Mouse (Mus musculus) activated CD4-positive, CD25-positive, alpha-beta regulatory T cell, adult 4 months (primary cell): ENCODE results near the gene Slc9a9. TPM values are rescaled to one million over a fixed set of nuclear protein-coding genes. Genes with fewer than 3 reads are reported as not detected.
A peak's percentile ranks its signal among the peaks of the same experiment; 100 is the strongest.

Experiments used
- ATAC-seq: one replicate; pipeline ENCODE4 v1.8.0; 2017
- polyA plus RNA-seq, 2 experiments: library from polyadenylated mRNA; unstranded; fragments of 100-300 nt; shearing (Covaris generic); gene quantifications; one replicate each; pipeline ENCODE4 v1.2.1; 2017

Slc9a9 gene
- polyA plus RNA-seq, 2 experiments from 2014 or later, result 36.7 to 43.0 TPM

- no peak for ATAC-seq
These were observed 63.0 kb downstream of the Slc9a9 start for GRCm38 (mm10) chr9:94732599-94733287.

DNA sequence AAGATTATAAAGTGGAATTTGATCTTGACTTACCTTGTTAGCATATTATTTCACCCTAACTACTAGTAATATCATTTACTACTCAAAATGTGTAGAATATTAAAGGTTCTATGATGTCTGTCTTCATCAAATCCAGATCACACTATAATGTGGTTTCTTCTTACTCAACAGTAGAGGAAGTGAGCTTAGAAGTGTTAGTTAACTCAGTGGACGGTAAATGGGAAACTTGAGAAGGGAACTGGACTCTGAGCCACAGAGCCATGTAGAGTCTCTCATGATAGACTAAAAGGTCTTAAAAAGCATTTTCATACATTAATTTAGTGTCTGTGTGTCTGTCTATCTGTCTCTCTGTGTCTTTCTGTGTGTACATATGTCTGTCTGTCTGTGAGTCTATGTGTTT is 64.6 kb downstream of the Slc9a9 start:
- ATAC-seq, result no peak

- ATAC-seq, result no peak
These were observed 67.5 kb downstream of the Slc9a9 start for GRCm38 (mm10) chr9:94737226-94737625.

- peak; percentile 78 for ATAC-seq
These were observed 69.1 kb downstream of the Slc9a9 start for GRCm38 (mm10) chr9:94738555-94739427.

- no peak for ATAC-seq
These were observed 71.1 kb downstream of the Slc9a9 start for GRCm38 (mm10) chr9:94740841-94741240.

DNA sequence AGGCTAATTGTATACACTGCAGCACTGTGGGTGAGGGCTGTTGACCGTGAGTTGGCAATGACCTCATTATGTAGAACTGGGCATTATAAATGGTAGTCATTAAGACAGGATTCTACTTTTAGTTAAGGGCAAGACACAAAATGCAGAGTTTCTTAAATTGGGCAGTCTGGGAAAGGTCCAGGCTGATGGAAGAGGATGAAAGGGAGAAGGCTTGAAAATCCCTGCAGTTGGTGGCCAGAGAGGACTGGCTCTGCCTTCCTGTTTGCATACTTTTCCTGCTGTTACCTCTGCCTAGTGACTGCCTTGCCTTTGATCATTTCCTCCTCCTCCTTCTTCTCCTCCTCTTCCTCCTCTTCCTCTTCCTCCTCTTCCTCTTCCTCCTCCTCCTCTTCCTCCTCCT is 73.6 kb downstream of the Slc9a9 start:
- no peak for ATAC-seq

DNA sequence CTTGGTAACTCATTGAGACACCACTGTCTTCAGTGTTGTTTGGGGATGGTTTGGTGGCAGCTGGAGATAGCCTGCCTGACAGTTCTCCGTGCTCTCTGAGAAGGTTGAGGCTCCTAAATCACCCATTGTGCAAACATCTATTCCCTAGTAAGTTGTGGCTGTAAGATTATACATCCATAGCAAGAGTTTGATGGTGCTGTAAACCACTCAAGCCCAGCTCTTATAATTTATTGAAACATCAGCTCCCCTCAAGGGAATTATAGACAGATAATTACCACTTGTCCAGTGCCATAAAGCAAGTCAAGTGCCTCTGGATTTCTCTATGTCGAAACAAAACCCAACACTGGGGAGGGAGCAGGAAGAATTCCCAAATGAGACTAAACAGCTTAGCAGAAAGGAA is 78.8 kb downstream of the Slc9a9 start:
- ATAC-seq, result no peak

DNA sequence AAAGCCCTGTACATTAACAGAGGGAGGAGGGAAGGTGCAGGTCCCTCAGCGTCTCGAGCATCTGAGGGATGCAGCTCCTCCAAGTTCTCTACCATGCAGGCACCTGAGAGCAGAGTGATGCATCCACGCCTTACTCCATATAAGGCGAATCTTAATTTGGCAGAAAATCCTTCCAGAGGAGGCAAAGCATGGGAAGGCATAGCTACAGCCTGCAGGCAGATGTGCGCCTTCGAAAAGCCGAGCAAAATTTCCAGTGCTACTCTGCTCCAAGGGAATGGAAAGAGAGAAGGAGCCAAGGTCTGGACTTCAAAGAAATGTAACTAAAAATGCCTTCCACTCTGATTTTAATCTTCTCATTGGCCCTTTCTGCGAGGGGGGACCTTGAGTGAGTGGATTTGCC is 80.5 kb downstream of the Slc9a9 start:
- no peak for ATAC-seq

GRCm38 (mm10) chr9:94750935-94751637 is 81.4 kb downstream of the Slc9a9 start:
- ATAC-seq, result no peak

DNA sequence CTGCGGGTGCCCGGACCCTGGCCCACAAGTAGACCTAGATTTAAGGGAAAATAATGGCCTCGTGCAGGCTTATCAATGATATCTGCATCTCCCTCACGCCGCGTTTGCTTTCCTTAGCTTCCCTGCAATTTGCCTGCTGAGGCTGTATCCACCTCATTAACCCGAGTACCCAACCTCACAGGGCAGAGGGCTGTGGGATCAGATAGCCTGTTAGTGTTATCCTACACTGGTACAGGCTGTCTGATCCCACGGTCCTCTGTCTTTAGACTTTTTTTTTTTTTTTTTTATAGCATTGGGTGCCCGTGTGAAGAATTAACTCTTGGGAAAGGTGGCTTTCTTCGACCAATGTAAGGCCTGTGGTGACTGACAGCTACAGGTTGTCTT is 81.9 kb downstream of the Slc9a9 start:
- ATAC-seq, result no peak

GRCm38 (mm10) chr9:94752121-94752520 is 82.4 kb downstream of the Slc9a9 start:
- ATAC-seq, result no peak

DNA sequence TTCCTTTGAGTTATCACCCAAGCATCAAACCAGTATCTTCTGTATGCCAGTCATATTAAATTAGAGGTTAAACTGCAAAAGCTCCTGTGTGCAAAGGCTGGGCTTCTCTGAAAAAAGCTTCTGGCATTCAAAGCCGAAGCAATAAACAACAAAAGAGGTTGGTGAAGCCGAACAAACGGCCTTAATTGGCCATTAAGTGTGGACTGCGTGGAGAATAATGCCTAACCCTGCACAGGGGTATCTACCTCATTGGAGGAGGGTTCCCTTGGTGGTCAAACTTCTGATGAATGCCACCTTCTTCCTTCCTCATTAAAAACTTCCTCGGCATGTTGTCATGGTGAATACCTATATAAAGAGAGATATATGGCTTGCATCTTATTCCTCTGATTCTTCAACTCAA is 90.2 kb downstream of the Slc9a9 start:
- no peak for ATAC-seq

DNA sequence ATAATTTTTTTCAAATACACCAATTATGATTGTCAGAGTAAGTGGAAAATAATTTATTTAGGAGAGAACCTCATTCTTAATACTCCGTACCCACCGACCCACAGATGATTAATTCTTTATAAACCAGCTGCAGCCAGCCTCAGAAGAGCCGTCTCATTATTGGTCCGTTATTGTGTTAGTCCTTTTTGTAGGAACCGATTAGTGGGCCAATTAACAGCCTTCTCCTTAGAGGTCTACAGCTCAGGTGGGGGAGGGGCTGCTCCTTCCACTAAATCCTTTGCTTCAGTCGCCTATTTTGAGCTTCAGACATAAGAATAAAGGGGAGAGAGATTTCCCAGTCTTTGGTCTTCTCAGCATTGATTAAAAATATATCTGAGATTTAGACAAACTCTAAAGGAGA is 98.4 kb downstream of the Slc9a9 start:
- ATAC-seq, result no peak

GRCm38 (mm10) chr9:94768524-94768923 is 98.8 kb downstream of the Slc9a9 start:
- ATAC-seq, result no peak

DNA sequence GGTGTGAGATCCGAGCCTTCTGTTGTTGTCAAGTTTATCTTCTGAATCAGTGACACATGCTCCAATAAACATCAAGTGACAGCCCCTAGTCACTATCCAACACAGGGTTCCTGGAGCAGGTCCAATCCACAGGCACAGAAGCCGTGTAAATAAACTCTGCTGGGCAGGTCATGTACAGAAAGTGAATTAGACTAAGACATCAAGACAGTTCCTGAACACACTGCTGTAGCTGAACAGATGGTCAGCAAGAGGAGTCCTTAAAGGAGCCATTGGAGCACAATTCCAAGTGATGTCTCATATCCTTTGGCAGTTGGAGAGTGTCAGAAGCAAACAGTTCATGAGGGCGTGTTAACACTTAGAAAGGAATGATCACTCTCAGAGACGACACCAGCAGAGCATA is 103.6 kb downstream of the Slc9a9 start:
- ATAC-seq, result no peak

DNA sequence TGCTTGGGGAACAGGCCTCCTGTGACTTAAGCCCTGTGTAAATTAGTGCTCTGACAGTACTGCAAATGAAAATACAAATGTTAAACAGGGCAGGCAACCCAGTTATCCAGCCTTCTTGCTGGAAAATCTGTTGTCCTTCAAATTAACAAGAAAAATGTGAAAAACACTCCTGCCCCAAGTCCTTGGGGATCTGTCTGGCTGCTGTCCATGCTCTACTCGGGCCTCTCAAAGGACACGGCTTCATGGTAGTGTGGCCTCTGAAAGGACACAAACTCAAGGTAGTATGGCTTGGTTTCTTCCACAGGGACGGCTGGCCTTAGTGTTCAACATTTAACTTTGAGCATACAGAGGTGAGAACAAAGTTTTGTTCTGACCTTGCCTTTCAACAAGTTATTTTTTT is 118.6 kb downstream of the Slc9a9 start:
- ATAC-seq, result no peak

DNA sequence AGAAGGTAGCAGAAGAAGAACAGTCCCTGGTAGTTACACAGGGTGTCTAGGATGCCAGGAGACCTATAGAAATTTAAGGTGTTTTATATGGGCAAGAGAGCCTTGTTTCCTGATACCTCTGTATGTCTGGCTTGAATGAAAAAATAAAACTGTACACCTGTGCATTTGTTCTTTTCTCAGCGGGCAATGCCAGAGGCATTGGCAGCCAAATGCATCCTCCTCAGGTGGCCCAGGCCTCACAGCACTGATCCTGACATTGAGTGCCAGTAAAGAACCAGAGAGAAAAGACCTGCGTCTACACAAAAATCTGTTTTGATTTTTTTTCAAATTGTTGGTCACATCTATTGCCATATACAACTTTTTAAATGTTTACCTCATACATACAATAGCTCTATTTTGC is 121.3 kb downstream of the Slc9a9 start:
- ATAC-seq, result no peak

DNA sequence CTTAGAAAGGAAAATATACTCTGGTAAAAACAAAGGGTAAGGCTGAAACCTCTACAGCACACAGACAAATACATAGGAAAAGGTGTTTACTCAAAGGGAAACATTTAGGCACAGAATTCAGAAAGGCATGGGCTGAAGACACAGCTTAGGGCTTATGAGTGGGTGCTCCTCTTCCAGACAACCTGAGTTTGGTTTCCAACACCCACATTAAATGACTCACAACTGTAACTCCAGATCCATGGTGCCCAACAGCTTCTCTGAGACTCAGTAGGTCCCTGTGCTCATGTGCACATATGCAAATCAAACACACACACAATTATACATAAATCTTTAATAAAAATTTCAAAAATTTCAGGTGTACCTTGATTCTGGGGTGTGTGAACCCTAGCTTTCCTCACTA is 133.4 kb downstream of the Slc9a9 start:
- no peak for ATAC-seq

GRCm38 (mm10) chr9:94805506-94805905 is 135.8 kb downstream of the Slc9a9 start:
- ATAC-seq, result no peak

GRCm38 (mm10) chr9:94815518-94815917 is 145.8 kb downstream of the Slc9a9 start:
- no peak for ATAC-seq

GRCm38 (mm10) chr9:94821268-94821667 is 151.6 kb downstream of the Slc9a9 start:
- ATAC-seq, result no peak

DNA sequence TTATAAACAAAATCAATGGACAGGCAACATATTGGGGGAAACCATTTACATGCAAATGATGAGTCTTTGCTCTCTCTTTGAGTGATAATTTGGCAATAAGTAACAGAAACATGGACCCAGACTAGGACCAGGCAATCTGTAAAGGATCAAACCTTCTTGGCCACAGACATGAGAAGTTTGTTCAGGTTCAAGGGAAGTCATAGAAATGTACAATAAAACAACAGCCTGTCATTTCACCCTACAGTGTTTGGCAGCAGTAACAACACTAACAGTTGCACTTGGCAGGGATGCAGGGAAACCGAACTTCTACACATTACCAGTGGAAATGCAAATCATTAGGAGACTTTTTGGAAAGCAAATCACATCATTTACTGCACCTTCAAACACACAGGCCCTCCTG is 164.1 kb downstream of the Slc9a9 start:
- ATAC-seq, result no peak

DNA sequence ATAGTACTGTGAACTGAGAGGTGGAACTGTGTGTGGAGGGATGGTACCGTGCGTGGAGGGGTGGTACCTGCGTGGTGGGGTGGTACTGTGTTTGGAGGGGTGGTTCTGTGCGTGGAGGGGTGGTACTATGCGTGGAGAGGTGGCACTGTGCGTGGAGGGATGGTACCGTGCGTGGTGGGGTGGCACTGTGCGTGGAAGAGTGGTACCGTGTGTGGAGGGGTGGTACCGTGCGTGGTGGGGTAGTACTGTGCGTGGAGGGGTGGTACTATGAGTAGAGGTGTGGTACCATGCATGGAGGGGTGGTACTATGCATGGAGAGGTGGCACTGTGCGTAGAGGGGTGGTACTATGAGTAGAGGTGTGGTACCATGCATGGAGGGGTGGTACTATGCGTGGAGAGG is 167.7 kb downstream of the Slc9a9 start:
- ATAC-seq, result no peak
